Mouse (Mus musculus) spleen, postnatal 14 days (tissue): Measurements from ENCODE around the gene Bicd2.

ENCODE experiments used
- DNase-seq, 2 experiments: peaks; one replicate each; pipeline ENCODE4 v3.0.0; 2021 to 2022; ENCODE audit warnings: low spot score in 2 of 2

The Bicd2 gene

GRCm38 (mm10) chr13:49400139-49400538 lies 58.8 kb downstream of the Bicd2 start:
- no peak for DNase-seq

- no peak for DNase-seq
Measured at GRCm38 (mm10) chr13:49402628-49403027, 61.2 kb downstream of the Bicd2 start.

GRCm38 (mm10) chr13:49407795-49408194 lies 66.4 kb downstream of the Bicd2 start:
- no peak for DNase-seq

- DNase-seq = peak; percentile 95 to 96
Measured at GRCm38 (mm10) chr13:49420754-49421605, 79.6 kb downstream of the Bicd2 start, which contains the start of gene Ippk. TSS of gene Ippk (plus strand) at chr13:49421249.

GRCm38 (mm10) chr13:49421606-49421917 lies 80.2 kb downstream of the Bicd2 start:
- DNase-seq = peak; percentile 12 to 26

GRCm38 (mm10) chr13:49421959-49422358 lies 80.6 kb downstream of the Bicd2 start:
- DNase-seq = no peak

GRCm38 (mm10) chr13:49426736-49427135 lies 85.4 kb downstream of the Bicd2 start:
- DNase-seq = no peak

GRCm38 (mm10) chr13:49428042-49428675 lies 86.8 kb downstream of the Bicd2 start:
- DNase-seq = no peak

GRCm38 (mm10) chr13:49430529-49430928 lies 89.1 kb downstream of the Bicd2 start:
- no peak for DNase-seq

- DNase-seq = no peak
Measured at GRCm38 (mm10) chr13:49433268-49434029, 92.1 kb downstream of the Bicd2 start.

- DNase-seq = no peak
Measured at GRCm38 (mm10) chr13:49435745-49436144, 94.4 kb downstream of the Bicd2 start.

- no peak for DNase-seq
Measured at GRCm38 (mm10) chr13:49436170-49436569, 94.8 kb downstream of the Bicd2 start.
